Mouse (Mus musculus) G1E (cell line): ENCODE results near the gene Clcnkb. TPM values are rescaled to one million over a fixed set of nuclear protein-coding genes. Genes with fewer than 3 reads are reported as not detected.

Experiments used
- ATAC-seq: 2 replicates; pipeline ENCODE4 v1.8.0; 2016; ENCODE audit warnings: mild to moderate bottlenecking; ENCODE audit not compliant: insufficient number of reproducible peaks, poor library complexity, low FRiP score, severe bottlenecking; ENCODE audit errors: extremely low read depth
- DNase-seq: peaks from one replicate; pipeline ENCODE4 v3.0.0; 2012; ENCODE audit warnings: low spot score
- H3K27me3 ChIP-seq: 2 replicates; pipeline ENCODE4 v1.6.1; 2012; ENCODE audit warnings: mild to moderate bottlenecking, low read length, inconsistent platforms; ENCODE audit not compliant: insufficient read depth
- H3K36me3 ChIP-seq: replicated peaks from 2 replicates; pipeline ENCODE3; 2012; ENCODE audit warnings: mild to moderate bottlenecking, inconsistent platforms
- H3K4me1 ChIP-seq: 2 replicates; pipeline ENCODE4 v1.6.1; 2012; ENCODE audit warnings: low read depth, low read length, inconsistent platforms, mixed read lengths; ENCODE audit not compliant: insufficient read depth
- H3K4me3 ChIP-seq: 2 replicates; pipeline ENCODE4 v1.5.1; 2012; ENCODE audit warnings: low read depth, mild to moderate bottlenecking, inconsistent platforms, low read length, moderate library complexity, mixed read lengths
- H3K9me3 ChIP-seq: replicated peaks from 2 replicates; pipeline ENCODE4 v1.6.1; 2012; ENCODE audit warnings: inconsistent platforms
- CTCF ChIP-seq: IDR thresholded peaks from 2 replicates; pipeline ENCODE4 v1.5.1; 2012; ENCODE audit warnings: low read depth, low read length, inconsistent platforms, mixed read lengths
- GATA1 ChIP-seq: IDR thresholded peaks from 2 replicates; pipeline ENCODE4 v1.6.1; 2012; ENCODE audit warnings: borderline replicate concordance, low read length, inconsistent platforms, mixed read lengths
- GATA2 ChIP-seq: IDR thresholded peaks from 2 replicates; pipeline ENCODE4 v1.6.1; 2012; ENCODE audit warnings: low read depth, low read length, inconsistent platforms, borderline replicate concordance
- POLR2AphosphoS5 ChIP-seq: IDR thresholded peaks from 2 replicates; pipeline ENCODE4 v1.6.1; 2012; ENCODE audit warnings: low read depth, low read length, inconsistent platforms; ENCODE audit not compliant: insufficient replicate concordance
- TAL1 ChIP-seq: conservative IDR thresholded peaks from 2 replicates; pipeline ENCODE4 v1.6.1; 2012; ENCODE audit warnings: low read depth, low read length, inconsistent platforms, mixed read lengths
- polyA plus RNA-seq: library from polyadenylated mRNA; stranded (reverse); fragments of >175 nt; gene quantifications from 2 replicates; pipeline ENCODE4 v1.2.3, GENCODE M21; 2012
- total RNA-seq, 2 experiments: library from RNA; stranded (forward) in 1 of 2; stranded (reverse) in 1 of 2; fragments of 200-1000 nt in 1 of 2; fragments of >200 nt in 1 of 2; fragmentation: Nextera tagmentation in 1 of 2; gene quantifications; 2 replicates each; pipeline ENCODE4 v1.2.3; 2014 to 2017

The Clcnkb gene
- total and polyA plus RNA-seq, 3 experiments, result 0.05 TPM; not detected in 2

DNA sequence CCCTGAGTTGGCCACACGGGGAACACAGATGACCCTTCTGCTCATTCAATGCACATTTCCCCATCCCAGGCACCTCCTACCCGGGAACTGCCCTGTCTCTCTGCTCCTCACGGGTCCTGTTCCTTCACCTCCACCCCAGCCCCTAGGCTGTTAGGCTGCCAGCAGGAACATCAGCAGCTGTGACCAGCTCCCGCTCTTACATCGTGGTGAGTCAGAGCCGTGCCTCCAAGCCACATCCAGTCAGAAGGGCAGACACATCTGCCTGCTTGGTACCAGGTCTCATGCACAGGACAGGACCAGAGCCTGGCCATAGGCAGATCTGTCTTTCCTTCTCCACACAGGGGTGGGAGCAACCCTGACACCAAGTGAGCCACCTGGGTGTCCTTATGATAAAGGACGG lies 49.9 kb downstream of the Clcnkb start:
- Histone ChIP-seq H3K36me3 (no peaks in the 10 kb centered on the region), H3K27me3 (peaks cover 6% of the 10 kb centered on the region; the same call in 1 of the 2 replicates), H3K9me3 (no peaks in the 10 kb centered on the region), H3K4me3 (no peak overlapping the region), H3K4me1 (no peaks in the 10 kb centered on the region)
- TF ChIP-seq POLR2AphosphoS5 (no peak), CTCF (no peak), GATA2 (no peak), TAL1 (no peak), GATA1 (no peak)
- ATAC-seq (no peak), DNase-seq (no peak)

- no peaks in the 10 kb centered on the region for H3K4me1 ChIP-seq
- peaks cover 6% of the 10 kb centered on the region; the same call in 1 of the 2 replicates for H3K27me3 ChIP-seq
- TF ChIP-seq CTCF (no peak), GATA1 (no peak), POLR2AphosphoS5 (no peak), TAL1 (no peak), GATA2 (no peak)
- H3K36me3 ChIP-seq, result no peaks in the 10 kb centered on the region
- no peaks in the 10 kb centered on the region for H3K9me3 ChIP-seq
- H3K4me3 ChIP-seq, result no peak overlapping the region
- ATAC-seq (no peak), DNase-seq (no peak)
Measured at GRCm38 (mm10) chr4:141365126-141365525, 50.7 kb downstream of the Clcnkb start.

- TF ChIP-seq TAL1 (no peak), CTCF (peak; percentile 62)
- no peak for DNase-seq
- no peaks in the 10 kb centered on the region for H3K9me3 ChIP-seq
- ATAC-seq, result no peak
- H3K27me3 ChIP-seq, result peaks cover 6% of the 10 kb centered on the region; the same call in 1 of the 2 replicates
- H3K4me3 ChIP-seq, result no peak overlapping the region
- no peaks in the 10 kb centered on the region for H3K4me1 ChIP-seq
- H3K36me3 ChIP-seq, result no peaks in the 10 kb centered on the region
Measured at GRCm38 (mm10) chr4:141362937-141363548, 52.8 kb downstream of the Clcnkb start.

GRCm38 (mm10) chr4:141360846-141361245 lies 55.0 kb downstream of the Clcnkb start:
- ATAC-seq (no peak), DNase-seq (no peak)
- no peak overlapping the region for H3K4me3 ChIP-seq
- no peaks in the 10 kb centered on the region for H3K4me1 ChIP-seq
- TF ChIP-seq GATA2 (no peak), CTCF (no peak), GATA1 (no peak), TAL1 (no peak), POLR2AphosphoS5 (no peak)
- no peaks in the 10 kb centered on the region for H3K36me3 ChIP-seq
- peaks cover 3% of the 10 kb centered on the region; the same call in 1 of the 2 replicates for H3K27me3 ChIP-seq
- peaks cover 2% of the 10 kb centered on the region; the same call in 1 of the 2 replicates for H3K9me3 ChIP-seq

DNA sequence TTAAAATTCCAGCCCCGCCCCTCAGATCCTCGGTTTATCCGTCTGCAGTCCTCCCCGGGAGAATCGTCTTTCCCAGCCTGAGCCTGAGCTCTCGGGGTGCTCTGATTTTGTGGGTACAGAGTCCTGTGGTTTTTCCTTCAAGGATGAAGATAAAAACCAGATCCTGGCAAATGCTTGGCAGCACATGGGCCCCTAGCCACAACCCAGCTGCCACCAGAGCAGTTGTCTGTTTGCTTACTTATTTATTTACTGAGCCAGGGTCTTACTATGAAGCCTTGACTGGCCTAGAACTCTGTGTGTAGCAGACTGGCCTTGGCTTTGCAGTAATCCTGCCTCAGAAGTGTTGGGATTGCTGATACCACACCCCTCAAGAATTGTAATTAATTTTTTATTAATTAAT lies 56.6 kb downstream of the Clcnkb start:
- no peaks in the 10 kb centered on the region for H3K27me3 ChIP-seq
- no peaks in the 10 kb centered on the region for H3K36me3 ChIP-seq
- TF ChIP-seq CTCF (no peak), GATA2 (no peak), GATA1 (no peak), TAL1 (no peak), POLR2AphosphoS5 (no peak)

GRCm38 (mm10) chr4:141357811-141358210 lies 58.0 kb downstream of the Clcnkb start:
- Histone ChIP-seq H3K9me3 (peaks cover 2% of the 10 kb centered on the region; the same call in 1 of the 2 replicates), H3K36me3 (no peaks in the 10 kb centered on the region), H3K27me3 (no peaks in the 10 kb centered on the region), H3K4me1 (no peaks in the 10 kb centered on the region), H3K4me3 (no peak overlapping the region)
- DNase-seq (no peak), ATAC-seq (no peak)
- no peak for TF ChIP-seq CTCF
- TF ChIP-seq GATA1, result no peak
- TF ChIP-seq GATA2, result no peak
- TF ChIP-seq TAL1, result no peak
- no peak for TF ChIP-seq POLR2AphosphoS5

More for the DNA sequence above, 56.6 kb downstream of the Clcnkb start:
- ATAC-seq, result no peak
- Histone ChIP-seq H3K9me3 (peaks cover 2% of the 10 kb centered on the region; the same call in 1 of the 2 replicates), H3K4me1 (no peaks in the 10 kb centered on the region), H3K4me3 (no peak overlapping the region)
- no peak for DNase-seq

Other genes starting within 250 kb of the Clcnkb start
- 1.0 and 2.0 TPM in 2 replicates for gene Rsg1, start 202.1 kb downstream of the Clcnkb start, total RNA-seq (2014; fragmentation: Nextera tagmentation)
- gene Rsg1, start 202.1 kb downstream of the Clcnkb start, total RNA-seq (2017), result 0.93 and 1.6 TPM in 2 replicates
- gene Rsg1, start 202.1 kb downstream of the Clcnkb start, polyA plus RNA-seq, result 0.56 and 0.87 TPM in 2 replicates
- not detected in 2 replicates for gene Arhgef19, start 176.5 kb downstream of the Clcnkb start, total RNA-seq (2014; fragmentation: Nextera tagmentation)
- 0.06 TPM in 1 of 2 replicates, not detected in the other for gene Arhgef19, start 176.5 kb downstream of the Clcnkb start, total RNA-seq (2017)
- gene Arhgef19, start 176.5 kb downstream of the Clcnkb start, polyA plus RNA-seq, result not detected in 2 replicates
- gene Epha2, start 114.8 kb downstream of the Clcnkb start, total RNA-seq (2014; fragmentation: Nextera tagmentation), result not detected in 2 replicates
- not detected in 2 replicates for gene Epha2, start 114.8 kb downstream of the Clcnkb start, total RNA-seq (2017)
- gene Epha2, start 114.8 kb downstream of the Clcnkb start, polyA plus RNA-seq, result not detected in 2 replicates
- not detected in 2 replicates for gene Fam131c, start 47.8 kb downstream of the Clcnkb start, total RNA-seq (2014; fragmentation: Nextera tagmentation)
- gene Fam131c, start 47.8 kb downstream of the Clcnkb start, total RNA-seq (2017), result not detected in 2 replicates
- not detected in 2 replicates for gene Fam131c, start 47.8 kb downstream of the Clcnkb start, polyA plus RNA-seq
- gene Clcnka, start 17.3 kb downstream of the Clcnkb start, total RNA-seq (2014; fragmentation: Nextera tagmentation), result not detected in 2 replicates
- not detected in 2 replicates for gene Clcnka, start 17.3 kb downstream of the Clcnkb start, total RNA-seq (2017)
- gene Clcnka, start 17.3 kb downstream of the Clcnkb start, polyA plus RNA-seq, result not detected in 2 replicates
- not detected in 2 replicates for gene Hspb7, start 4.8 kb upstream of the Clcnkb start, total RNA-seq (2014; fragmentation: Nextera tagmentation)
- gene Hspb7, start 4.8 kb upstream of the Clcnkb start, total RNA-seq (2017), result not detected in 2 replicates
- not detected in 2 replicates for gene Hspb7, start 4.8 kb upstream of the Clcnkb start, polyA plus RNA-seq
- gene Srarp, start 20.1 kb upstream of the Clcnkb start, total RNA-seq (2014; fragmentation: Nextera tagmentation), result not detected in 2 replicates
- gene Srarp, start 20.1 kb upstream of the Clcnkb start, total RNA-seq (2017), result not detected in 2 replicates
- gene Srarp, start 20.1 kb upstream of the Clcnkb start, polyA plus RNA-seq, result not detected in 2 replicates
- 10.9 and 11.8 TPM in 2 replicates for gene Zbtb17, start 28.6 kb upstream of the Clcnkb start, total RNA-seq (2014; fragmentation: Nextera tagmentation)
- 15.9 and 22.8 TPM in 2 replicates for gene Zbtb17, start 28.6 kb upstream of the Clcnkb start, total RNA-seq (2017)
- 51.4 and 61.1 TPM in 2 replicates for gene Zbtb17, start 28.6 kb upstream of the Clcnkb start, polyA plus RNA-seq
- gene Spen, start 122.6 kb upstream of the Clcnkb start, total RNA-seq (2014; fragmentation: Nextera tagmentation), result 100 and 118 TPM in 2 replicates
- gene Spen, start 122.6 kb upstream of the Clcnkb start, total RNA-seq (2017), result 19.2 and 21.4 TPM in 2 replicates
- 149 and 188 TPM in 2 replicates for gene Spen, start 122.6 kb upstream of the Clcnkb start, polyA plus RNA-seq
- gene Fblim1, start 190.1 kb upstream of the Clcnkb start, total RNA-seq (2014; fragmentation: Nextera tagmentation), result not detected in 2 replicates
- gene Fblim1, start 190.1 kb upstream of the Clcnkb start, total RNA-seq (2017), result 0.11 TPM in 1 of 2 replicates, not detected in the other
- gene Fblim1, start 190.1 kb upstream of the Clcnkb start, polyA plus RNA-seq, result not detected in 2 replicates
- gene Tmem82, start 202.6 kb upstream of the Clcnkb start, total RNA-seq (2014; fragmentation: Nextera tagmentation), result not detected in 2 replicates
- 0.11 TPM in 1 of 2 replicates, not detected in the other for gene Tmem82, start 202.6 kb upstream of the Clcnkb start, total RNA-seq (2017)
- not detected in 2 replicates for gene Tmem82, start 202.6 kb upstream of the Clcnkb start, polyA plus RNA-seq
- not detected in 2 replicates for gene Slc25a34, start 207.8 kb upstream of the Clcnkb start, total RNA-seq (2014; fragmentation: Nextera tagmentation)
- gene Slc25a34, start 207.8 kb upstream of the Clcnkb start, total RNA-seq (2017), result 0.12 and 0.16 TPM in 2 replicates
- not detected in 2 replicates for gene Slc25a34, start 207.8 kb upstream of the Clcnkb start, polyA plus RNA-seq
- 20.2 and 29.0 TPM in 2 replicates for gene Plekhm2, start 248.9 kb upstream of the Clcnkb start, total RNA-seq (2014; fragmentation: Nextera tagmentation)
- gene Plekhm2, start 248.9 kb upstream of the Clcnkb start, total RNA-seq (2017), result 7.5 and 8.3 TPM in 2 replicates
- 20.0 and 21.5 TPM in 2 replicates for gene Plekhm2, start 248.9 kb upstream of the Clcnkb start, polyA plus RNA-seq